Mouse (Mus musculus) liver, embryonic 14.5 days (tissue): Measurements from ENCODE around the gene Dusp22. TPM values are rescaled to one million over a fixed set of nuclear protein-coding genes. Genes with fewer than 3 reads are reported as not detected.

ENCODE experiments used
- ATAC-seq: fragments of 200-750 bp; cut with Nextera tagmentation; 2 replicates; pipeline ENCODE4 v1.8.0; 2017; ENCODE audit warnings: moderate number of reproducible peaks, mild to moderate bottlenecking, moderate library complexity; ENCODE audit not compliant: insufficient read depth
- DNase-seq, 3 experiments: peaks; one replicate each; pipeline ENCODE4 v3.0.0-alpha.2; 2012 to 2013; ENCODE audit warnings: low read depth in 3 of 3, low spot score in 3 of 3
- H3K27ac ChIP-seq: fragments of 300-500 bp; sonication (generic); 2 replicates; pipeline ENCODE4 v1.5.1; 2014; ENCODE audit warnings: moderate library complexity, mild to moderate bottlenecking, control low read depth, inconsistent platforms
- H3K27me3 ChIP-seq: fragments of 300-500 bp; sonication (generic); 2 replicates; pipeline ENCODE4 v1.6.1; 2014; ENCODE audit warnings: mild to moderate bottlenecking, low read length, moderate library complexity; ENCODE audit not compliant: control insufficient read depth, insufficient read depth
- H3K36me3 ChIP-seq: fragments of 300-500 bp; sonication (generic); replicated peaks from 2 replicates; pipeline ENCODE4 v1.6.1; 2014; ENCODE audit warnings: low read depth; ENCODE audit not compliant: control insufficient read depth, insufficient read depth
- H3K4me1 ChIP-seq, 2 experiments: fragments of 200-500 bp in 1 of 2; fragments of 300-500 bp in 1 of 2; sonication (generic) in 1 of 2; replicated peaks; 2 replicates each; pipeline ENCODE4 v1.6.1; 2012 to 2014; ENCODE audit warnings: antibody characterized with exemption in 1 of 2, inconsistent platforms in 1 of 2, low read length in 1 of 2; ENCODE audit not compliant: control insufficient read depth in 2 of 2, insufficient read depth in 2 of 2
- H3K4me2 ChIP-seq: fragments of 300-500 bp; sonication (generic); 2 replicates; pipeline ENCODE4 v1.6.1; 2014; ENCODE audit warnings: low read depth, mild to moderate bottlenecking, control low read depth, moderate library complexity
- H3K4me3 ChIP-seq, 2 experiments: fragments of 200-500 bp in 1 of 2; fragments of 300-500 bp in 1 of 2; sonication (generic) in 1 of 2; 2 replicates each; pipeline ENCODE4 v1.5.1; 2012 to 2014; ENCODE audit warnings: low read depth in 2 of 2, low read length in 2 of 2, mild to moderate bottlenecking in 2 of 2, control low read depth in 1 of 2, inconsistent platforms in 1 of 2, moderate library complexity in 1 of 2; ENCODE audit not compliant: insufficient read depth in 1 of 2
- H3K9ac ChIP-seq: fragments of 300-500 bp; sonication (generic); replicated peaks from 2 replicates; pipeline ENCODE4 v1.6.1; 2014; ENCODE audit warnings: mild to moderate bottlenecking, control low read depth, moderate library complexity
- H3K9me3 ChIP-seq: fragments of 300-500 bp; sonication (generic); 2 replicates; pipeline ENCODE4 v1.6.1; 2016; ENCODE audit warnings: low read length, mixed read lengths; ENCODE audit not compliant: control insufficient read depth
- CTCF ChIP-seq: IDR thresholded peaks from 2 replicates; pipeline ENCODE4 v1.5.1; 2016; ENCODE audit warnings: antibody characterized with exemption, low read depth, control low read depth
- EP300 ChIP-seq: IDR thresholded peaks from 2 replicates; pipeline ENCODE4 v1.6.1; 2016; ENCODE audit warnings: antibody characterized with exemption, low read depth
- WGBS: fragments of 180-500 bp; shearing (Covaris S2); extraction: QIAGEN DNeasy Blood & Tissue Kit; methylation state at CpG from one replicate; pipeline ENCODE4 v1.1.7; 2014; ENCODE audit not compliant: insufficient replicate concordance; 5-methylcytosine and 5-hydroxymethylcytosine counted together
- polyA plus RNA-seq, 2 experiments: library from polyadenylated mRNA; depleted of rRNA in 1 of 2; stranded (reverse) in 1 of 2; unstranded in 1 of 2; fragments of >200 nt; fragmentation: Nextera tagmentation in 1 of 2; extraction: Ambion mirVana in 1 of 2; gene quantifications; 2 replicates each; pipeline versions ENCODE4 v1.2.1 to v1.2.3; 2012 to 2014

Gene Dusp22
- polyA plus RNA-seq, 2 experiments, result 3.8 to 6.1 TPM

DNA sequence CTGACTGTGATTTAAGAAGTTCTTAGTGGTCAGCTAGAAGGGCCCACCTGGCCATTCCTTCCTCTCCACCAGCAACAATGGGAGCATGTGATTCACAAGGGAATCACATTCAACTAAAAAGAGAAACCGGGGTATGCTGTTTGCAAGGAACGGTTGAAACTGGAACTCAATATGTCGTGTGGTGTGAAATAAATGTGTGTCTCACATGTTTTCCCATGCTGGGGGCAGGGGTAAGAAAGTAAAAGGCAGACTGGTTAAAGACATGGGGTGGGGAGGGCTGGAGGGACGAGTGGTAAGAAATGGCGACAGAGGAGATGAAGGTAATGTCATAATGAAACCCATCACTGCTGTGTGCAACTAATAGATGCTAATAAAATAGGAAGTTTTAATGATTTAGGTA, 87.3 kb downstream of the Dusp22 start:
- Histone ChIP-seq H3K4me2 (no peak overlapping the region), H3K4me1 (no peaks in the 10 kb centered on the region), H3K9ac (no peak overlapping the region), H3K9me3 (no peaks in the 10 kb centered on the region), H3K4me3 (no peak overlapping the region), H3K36me3 (no peaks in the 10 kb centered on the region), H3K27ac (no peak overlapping the region), H3K27me3 (peaks cover 35% of the 10 kb centered on the region)
- no peak for ATAC-seq
- DNase-seq, result no peak
- 55% methylated on average over 5 of the region's 5 CpGs for WGBS
- TF ChIP-seq CTCF (no peak), EP300 (no peak)

- ATAC-seq, result no peak
Observed at GRCm38 (mm10) chr13:30747504-30747903, 87.7 kb downstream of the Dusp22 start.

GRCm38 (mm10) chr13:30748321-30748720, 88.5 kb downstream of the Dusp22 start:
- H3K27me3 ChIP-seq, result peaks cover 36% of the 10 kb centered on the region

More at GRCm38 (mm10) chr13:30747504-30747903, 87.7 kb downstream of the Dusp22 start:
- no peak for TF ChIP-seq EP300
- TF ChIP-seq CTCF, result no peak
- Histone ChIP-seq H3K4me3 (no peak overlapping the region), H3K9me3 (no peaks in the 10 kb centered on the region), H3K27ac (no peak overlapping the region), H3K27me3 (peaks cover 36% of the 10 kb centered on the region), H3K4me2 (no peak overlapping the region), H3K4me1 (no peaks in the 10 kb centered on the region), H3K36me3 (no peaks in the 10 kb centered on the region), H3K9ac (no peak overlapping the region)
- 46% methylated on average over 11 of the region's 11 CpGs for WGBS
- DNase-seq, result no peak

DNA sequence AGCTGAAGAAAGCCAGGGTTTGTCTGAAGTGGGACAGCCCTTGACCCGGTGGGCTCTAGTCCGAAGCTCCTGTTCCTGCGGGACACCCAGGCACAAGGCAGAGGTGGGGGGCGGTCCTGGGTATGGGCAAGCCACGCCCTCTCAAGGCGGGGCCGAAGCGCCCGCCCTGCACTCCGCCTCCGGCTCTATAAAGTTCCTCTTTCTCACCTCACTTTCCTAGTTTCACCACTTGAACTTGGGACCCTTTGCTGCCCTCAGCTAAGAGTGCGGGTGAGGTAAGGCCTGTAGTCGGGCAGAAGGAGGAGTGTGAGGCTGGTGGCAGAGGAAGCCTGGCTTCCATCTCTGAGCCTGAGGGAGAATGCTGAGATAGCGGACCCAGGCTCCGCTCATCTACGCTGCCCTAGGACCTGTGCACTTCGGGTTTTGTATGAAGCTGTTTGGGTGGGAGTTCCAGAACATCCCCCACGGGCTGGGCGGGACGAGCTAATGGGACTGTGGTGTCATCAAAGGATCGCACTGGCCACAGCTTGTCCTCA, 89.3 kb downstream of the Dusp22 start, which contains the start of gene Irf4:
Gene Irf4, plus strand, starts transcription at position 206 of the 536 bp plus-strand sequence.
- Histone ChIP-seq H3K4me3 (peak within 1 kb of the TSS; percentile 32 to 43), H3K27ac (no peak within 1 kb of the TSS), H3K27me3 (peaks cover 36% of the 10 kb centered on the region), H3K4me1 (no peaks in the 10 kb centered on the region), H3K9ac (no peak within 1 kb of the TSS), H3K9me3 (no peaks in the 10 kb centered on the region), H3K36me3 (no peaks in the 10 kb centered on the region), H3K4me2 (peak within 1 kb of the TSS; percentile 54)
- peak; percentile 51; the same call in 1 of the 2 replicates for ATAC-seq
- no peak for DNase-seq
- WGBS, result 3% methylated on average over 19 of the region's 21 CpGs
- TF ChIP-seq EP300 (no peak), CTCF (no peak)

More at GRCm38 (mm10) chr13:30748321-30748720, 88.5 kb downstream of the Dusp22 start:
- Histone ChIP-seq H3K4me3 (no peak overlapping the region), H3K4me1 (no peaks in the 10 kb centered on the region), H3K4me2 (no peak overlapping the region), H3K9ac (no peak overlapping the region), H3K9me3 (no peaks in the 10 kb centered on the region), H3K36me3 (no peaks in the 10 kb centered on the region), H3K27ac (no peak overlapping the region)
- ATAC-seq (no peak), DNase-seq (no peak)
- 47% methylated on average over 11 of the region's 11 CpGs for WGBS
- TF ChIP-seq CTCF, result no peak
- TF ChIP-seq EP300, result no peak

DNA sequence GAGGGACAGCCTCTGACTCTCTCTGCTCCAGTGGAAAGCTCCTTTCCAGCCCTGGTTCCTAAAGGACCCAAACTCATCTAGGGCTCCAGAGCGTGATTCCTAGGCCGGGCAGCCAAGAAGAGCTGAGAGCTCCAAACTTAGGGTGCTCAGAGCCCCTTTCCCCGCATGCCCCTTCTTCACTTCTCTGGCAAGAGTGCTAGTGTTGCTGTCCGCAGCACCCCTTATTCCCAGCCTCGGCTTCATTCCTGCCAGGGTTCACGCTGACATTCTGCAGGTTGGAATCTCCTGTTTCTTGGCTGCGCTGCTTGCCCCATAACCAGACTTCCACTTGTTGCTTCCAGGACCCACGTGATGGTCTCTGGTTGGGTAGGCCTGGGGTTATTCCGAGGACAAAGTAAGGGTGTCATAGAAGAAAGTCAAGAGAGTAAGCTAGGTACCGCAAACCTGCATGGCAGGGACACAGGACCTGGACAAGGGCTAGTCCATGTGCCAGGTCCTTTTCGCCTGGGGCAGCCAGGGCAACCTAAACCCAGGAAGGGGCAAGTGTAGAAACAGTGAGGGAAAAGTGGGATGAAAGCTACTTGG, 89.8 kb downstream of the Dusp22 start:
- no peak for TF ChIP-seq EP300
- no peak for TF ChIP-seq CTCF
- DNase-seq, result no peak
- 10% methylated on average over 11 of the region's 11 CpGs for WGBS
- Histone ChIP-seq H3K9me3 (no peaks in the 10 kb centered on the region), H3K4me1 (no peaks in the 10 kb centered on the region), H3K4me2 (peak overlapping the region; percentile 54; the same call in 1 of the 2 replicates), H3K9ac (no peak overlapping the region), H3K27me3 (peaks cover 36% of the 10 kb centered on the region), H3K27ac (no peak overlapping the region), H3K4me3 (0 out of 4 replicates have a peak overlapping the region, but pooled peaks of 1 of the 2 experiments have one; percentile 43), H3K36me3 (no peaks in the 10 kb centered on the region)
- ATAC-seq, result no peak
